Mouse (Mus musculus): Measurements from ENCODE around the gene Smpx. TPM values are rescaled to one million over a fixed set of nuclear protein-coding genes. Genes with fewer than 3 reads are reported as not detected.

The Smpx gene
- total RNA-seq, 4 experiments from 2014 or later = 0.55 TPM; not detected in 3

Other genes starting within 250 kb of the Smpx start
- 100 to 1,000 TPM in 1 of 4 experiments, 10 to 100 TPM in 3; 69.7 to 105 (median 90.4) TPM for gene Sms, start 206.6 kb upstream of the Smpx start, total RNA-seq (2022)
- gene Yy2, start 129.9 kb upstream of the Smpx start, total RNA-seq (2022) = under 1 TPM in 1 of 4 experiments, not detected in 3; 0.80 TPM
- gene Mbtps2, start 100.2 kb upstream of the Smpx start, total RNA-seq (2022) = 10 to 100 TPM; 31.0 to 38.8 (median 33.0) TPM
- gene Klhl34, start 119.5 kb downstream of the Smpx start, total RNA-seq (2022) = under 1 TPM in 2 of 4 experiments, not detected in 2; 0.24 to 0.27 TPM